11 mouse cellular contexts compared by ENCODE assay signal in genomic region chr11:75247137-75247730, GRCm38 (mm10). TPM values are rescaled to one million over a fixed set of nuclear protein-coding genes. Genes with fewer than 3 reads are reported as not detected.
DNase-seq lines count a peak whose midpoint lies in the region; ATAC-seq and TF ChIP-seq lines count a peak whose summit lies in the region.
"Had no signal": no experiment of that assay in that cellular context is flagged by ENCODE, and none has a peak within 500 bp of the region (broad histone marks: within the 10 kb centered on the region; RNA-seq: fewer than 3 reads in every experiment).

No protein-coding gene starts in this region.

- H3K9ac ChIP-seq in heart, embryonic 16.5 days (ENCODE audit: low read length): no peak overlapping the region
- no peak overlapping the region for H3K9ac ChIP-seq in midbrain, embryonic 11.5 days (ENCODE audit: low read length)
- no peak overlapping the region for H3K9ac ChIP-seq in midbrain, postnatal 0 days (replicated peaks; ENCODE audit: low read length, poor library complexity, severe bottlenecking)
- no peak overlapping the region for H3K9ac ChIP-seq in intestine, embryonic 16.5 days (ENCODE audit: low read depth, low read length)
- H3K9ac ChIP-seq: forebrain, embryonic 15.5 days; liver, embryonic 13.5 days had no signal

- no peak overlapping the region for H3K4me3 ChIP-seq in heart, embryonic 16.5 days (ENCODE audit: low read length)
- no peak overlapping the region for H3K4me3 ChIP-seq in midbrain, embryonic 11.5 days (ENCODE audit: low read depth, low read length)
- no peak overlapping the region for H3K4me3 ChIP-seq in midbrain, postnatal 0 days (ENCODE audit: low read depth, low read length)
- no peak overlapping the region for H3K4me3 ChIP-seq in intestine, embryonic 16.5 days (ENCODE audit: low read length)
- H3K4me3 ChIP-seq in forebrain, embryonic 10.5 days: no peak overlapping the region
- H3K4me3 ChIP-seq: forebrain, embryonic 15.5 days; gastrocnemius, adult 2 months; liver, embryonic 13.5 days had no signal

- ATAC-seq in heart, embryonic 16.5 days (replicated peaks; ENCODE audit: extremely low read depth, insufficient read depth, low FRiP score): no peak
- no peak for ATAC-seq in midbrain, embryonic 11.5 days (ENCODE audit: low FRiP score)
- no peak for ATAC-seq in midbrain, postnatal 0 days (ENCODE audit: low FRiP score)
- ATAC-seq in intestine, embryonic 16.5 days: peak; percentile 84
- ATAC-seq: forebrain, embryonic 15.5 days had no signal

- no peak for DNase-seq in heart, adult 11 months
- DNase-seq in midbrain, embryonic 11.5 days (ENCODE audit: low spot score, missing footprints): peak; percentile 26
- no peak for DNase-seq in midbrain, postnatal 0 days (ENCODE audit: low spot score)
- no peak for DNase-seq in spleen, postnatal 10 days (ENCODE audit: low spot score in 2 of 2)
- no peak for DNase-seq in forebrain, embryonic 10.5 days (ENCODE audit: extremely low spot score, low spot score)
- DNase-seq: cerebellum, postnatal 14 days; gastrocnemius, adult 2 months; liver, embryonic 13.5 days had no signal

- no peak overlapping the region for H3K4me2 ChIP-seq in heart, embryonic 16.5 days (ENCODE audit: low read depth, low read length)
- no peak overlapping the region for H3K4me2 ChIP-seq in midbrain, embryonic 11.5 days
- no peak overlapping the region for H3K4me2 ChIP-seq in midbrain, postnatal 0 days (ENCODE audit: low read depth, low read length, poor library complexity, severe bottlenecking)
- 0 out of 2 replicates have a peak overlapping the region, but pooled peaks have one; percentile 9 for H3K4me2 ChIP-seq in intestine, embryonic 16.5 days (ENCODE audit: low read depth, low read length)
- H3K4me2 ChIP-seq: forebrain, embryonic 15.5 days; liver, embryonic 13.5 days had no signal

- no peaks in the 10 kb centered on the region; the same call in 1 of the 2 replicates for H3K9me3 ChIP-seq in heart, embryonic 16.5 days (replicated peaks; ENCODE audit: control insufficient read depth, low read length)
- H3K9me3 ChIP-seq in midbrain, embryonic 11.5 days (ENCODE audit: control insufficient read depth, low read length): no peaks in the 10 kb centered on the region
- H3K9me3 ChIP-seq in midbrain, postnatal 0 days (ENCODE audit: low read length): no peaks in the 10 kb centered on the region
- no peaks in the 10 kb centered on the region for H3K9me3 ChIP-seq in intestine, embryonic 16.5 days (ENCODE audit: control insufficient read depth, low read length)
- no peaks in the 10 kb centered on the region for H3K9me3 ChIP-seq in forebrain, embryonic 10.5 days
- H3K9me3 ChIP-seq: forebrain, embryonic 15.5 days; liver, embryonic 13.5 days had no signal

- no peak for TF ChIP-seq CTCF in midbrain, postnatal 0 days (IDR thresholded peaks at IDR 0.05)

- no peaks in the 10 kb centered on the region for H3K36me3 ChIP-seq in heart, embryonic 16.5 days (ENCODE audit: control insufficient read depth, insufficient read depth)
- H3K36me3 ChIP-seq in midbrain, embryonic 11.5 days (ENCODE audit: control insufficient read depth, insufficient read depth, low read length): no peaks in the 10 kb centered on the region
- H3K36me3 ChIP-seq in midbrain, postnatal 0 days (ENCODE audit: insufficient read depth, low read length): no peaks in the 10 kb centered on the region
- H3K36me3 ChIP-seq in intestine, embryonic 16.5 days (ENCODE audit: control insufficient read depth, insufficient read depth, low read length): no peaks in the 10 kb centered on the region
- H3K36me3 ChIP-seq in forebrain, embryonic 10.5 days (replicated peaks): no peaks in the 10 kb centered on the region
- H3K36me3 ChIP-seq: forebrain, embryonic 15.5 days; liver, embryonic 13.5 days had no signal

- no peaks in the 10 kb centered on the region for H3K27me3 ChIP-seq in heart, embryonic 16.5 days (ENCODE audit: control insufficient read depth, insufficient read depth, low read length)
- H3K27me3 ChIP-seq in midbrain, embryonic 11.5 days (ENCODE audit: control insufficient read depth, insufficient read depth, low read length): no peaks in the 10 kb centered on the region
- H3K27me3 ChIP-seq in midbrain, postnatal 0 days (ENCODE audit: insufficient read depth, low read length): no peaks in the 10 kb centered on the region
- H3K27me3 ChIP-seq in intestine, embryonic 16.5 days (replicated peaks; ENCODE audit: control insufficient read depth, insufficient read depth, low read length): no peaks in the 10 kb centered on the region
- peaks cover 7% of the 10 kb centered on the region for H3K27me3 ChIP-seq in forebrain, embryonic 10.5 days (ENCODE audit: poor library complexity, severe bottlenecking)
- H3K27me3 ChIP-seq: forebrain, embryonic 15.5 days; liver, embryonic 13.5 days had no signal

- WGBS in heart, embryonic 16.5 days: 90% methylated on average over 10 of the region's 10 CpGs
- WGBS in midbrain, embryonic 11.5 days: 88% methylated on average over 10 of the region's 10 CpGs
- 96% methylated on average over 10 of the region's 10 CpGs for WGBS in midbrain, postnatal 0 days
- 78% methylated on average over 10 of the region's 10 CpGs for WGBS in intestine, embryonic 16.5 days
- 93% methylated on average over 10 of the region's 10 CpGs for WGBS in forebrain, embryonic 10.5 days

- peak overlapping the region; percentile 83 for H3K27ac ChIP-seq in heart, embryonic 16.5 days (ENCODE audit: low read length)
- H3K27ac ChIP-seq in midbrain, embryonic 11.5 days (ENCODE audit: low read depth, low read length): no peak overlapping the region
- no peak overlapping the region for H3K27ac ChIP-seq in midbrain, postnatal 0 days (ENCODE audit: low read depth, low read length)
- H3K27ac ChIP-seq in intestine, embryonic 16.5 days (ENCODE audit: low read length): peak overlapping the region; percentile 53
- no peak overlapping the region for H3K27ac ChIP-seq in forebrain, embryonic 10.5 days
- H3K27ac ChIP-seq: forebrain, embryonic 15.5 days; gastrocnemius, adult 2 months had no signal

- H3K4me1 ChIP-seq in heart, embryonic 16.5 days (ENCODE audit: control insufficient read depth, insufficient read depth, low read length): peaks cover 80% of the 10 kb centered on the region
- peaks cover 12% of the 10 kb centered on the region for H3K4me1 ChIP-seq in midbrain, embryonic 11.5 days (ENCODE audit: control insufficient read depth, insufficient read depth, low read length)
- peaks cover 11% of the 10 kb centered on the region; the same call in 1 of the 2 replicates for H3K4me1 ChIP-seq in midbrain, postnatal 0 days (ENCODE audit: insufficient read depth, low read length)
- peaks cover 16% of the 10 kb centered on the region; the same call in 1 of the 2 replicates for H3K4me1 ChIP-seq in intestine, embryonic 16.5 days (ENCODE audit: control insufficient read depth, insufficient read depth, low read length)
- H3K4me1 ChIP-seq in forebrain, embryonic 10.5 days: peaks cover 53% of the 10 kb centered on the region

RNA-seq across cellular contexts. Expression of gene Rtn4rl1, which starts 53.7 kb away (rescaled TPM):
- 12.4 and 13.1 TPM in 2 replicates for polyA plus RNA-seq in heart, embryonic 16.5 days (2015; fragmentation: Nextera tagmentation; extraction: Ambion mirVana)
- 4.6 TPM in 2 replicates for polyA plus RNA-seq in midbrain, embryonic 11.5 days (2014; fragmentation: Nextera tagmentation; extraction: Ambion mirVana)
- 15.4 and 18.5 TPM in 2 replicates for total RNA-seq in midbrain, postnatal 0 days (2014; rRNA removed)
- polyA plus RNA-seq in midbrain, postnatal 0 days (2015; fragmentation: Nextera tagmentation; extraction: Ambion mirVana): 16.2 and 17.5 TPM in 2 replicates
- polyA plus RNA-seq in intestine, embryonic 16.5 days (2015; fragmentation: Nextera tagmentation; extraction: Ambion mirVana): 1.5 and 1.6 TPM in 2 replicates
- polyA plus RNA-seq in forebrain, embryonic 10.5 days (2016; fragmentation: Nextera tagmentation; extraction: Ambion mirVana): 1.1 and 1.3 TPM in 2 replicates

RNA-seq across cellular contexts. Expression of gene Dph1, which starts 56.2 kb away (rescaled TPM):
- polyA plus RNA-seq in heart, embryonic 16.5 days (2015; fragmentation: Nextera tagmentation; extraction: Ambion mirVana): 19.7 and 21.0 TPM in 2 replicates
- polyA plus RNA-seq in midbrain, embryonic 11.5 days (2014; fragmentation: Nextera tagmentation; extraction: Ambion mirVana): 15.3 and 17.3 TPM in 2 replicates
- total RNA-seq in midbrain, postnatal 0 days (2014; rRNA removed): 17.4 and 19.9 TPM in 2 replicates
- polyA plus RNA-seq in midbrain, postnatal 0 days (2015; fragmentation: Nextera tagmentation; extraction: Ambion mirVana): 10.8 and 12.1 TPM in 2 replicates
- polyA plus RNA-seq in intestine, embryonic 16.5 days (2015; fragmentation: Nextera tagmentation; extraction: Ambion mirVana): 20.3 and 22.7 TPM in 2 replicates
- polyA plus RNA-seq in forebrain, embryonic 10.5 days (2016; fragmentation: Nextera tagmentation; extraction: Ambion mirVana): 29.5 TPM in 2 replicates

Comparison
In these comparisons a context has a peak if more than half of its experiments do, and no peak if none do; other contexts are left out.
1. H3K27ac ChIP-seq: peak in heart, embryonic 16.5 days (single experiment) and intestine, embryonic 16.5 days (single experiment); none in midbrain, embryonic 11.5 days (single experiment), midbrain, postnatal 0 days (single experiment) and forebrain, embryonic 10.5 days (single experiment).